Mouse (Mus musculus) stomach, embryonic 15.5 days (tissue): ENCODE measurements around the gene Soga1. TPM values are rescaled to one million over a fixed set of nuclear protein-coding genes. Genes with fewer than 3 reads are reported as not detected.
A peak's percentile ranks its signal among the peaks of the same experiment; 100 is the strongest.

Experiments used
- ATAC-seq: fragments of 200-750 bp; cut with Nextera tagmentation; 2 replicates; pipeline ENCODE4 v1.8.0; 2017; ENCODE audit warnings: low read depth, moderate number of reproducible peaks, moderate TSS enrichment; ENCODE audit not compliant: insufficient read depth, low FRiP score
- H3K27ac ChIP-seq: fragments of 300-500 bp; sonication (generic); 2 replicates; pipeline ENCODE4 v1.5.1; 2015; ENCODE audit warnings: mild to moderate bottlenecking, inconsistent platforms
- H3K27me3 ChIP-seq: fragments of 300-500 bp; sonication (generic); replicated peaks from 2 replicates; pipeline ENCODE4 v1.6.1; 2015; ENCODE audit warnings: inconsistent platforms
- H3K36me3 ChIP-seq: fragments of 300-500 bp; sonication (generic); 2 replicates; pipeline ENCODE4 v1.6.1; 2015; ENCODE audit warnings: inconsistent platforms
- H3K4me1 ChIP-seq: fragments of 300-500 bp; sonication (generic); 2 replicates; pipeline ENCODE4 v1.6.1; 2015; ENCODE audit warnings: inconsistent platforms
- H3K4me2 ChIP-seq: fragments of 300-500 bp; sonication (generic); 2 replicates; pipeline ENCODE4 v1.6.1; 2015; ENCODE audit warnings: mild to moderate bottlenecking, inconsistent platforms
- H3K4me3 ChIP-seq: fragments of 300-500 bp; sonication (generic); replicated peaks from 2 replicates; pipeline ENCODE4 v1.5.1; 2015; ENCODE audit warnings: inconsistent platforms
- H3K9ac ChIP-seq: fragments of 300-500 bp; sonication (generic); 2 replicates; pipeline ENCODE4 v1.6.1; 2015; ENCODE audit warnings: inconsistent platforms
- H3K9me3 ChIP-seq: fragments of 300-500 bp; sonication (generic); 2 replicates; pipeline ENCODE4 v1.6.1; 2016; ENCODE audit warnings: inconsistent platforms
- WGBS: fragments of 180-500 bp; shearing (Covaris S2); methylation state at CpG from one replicate; pipeline ENCODE4 v1.1.7; 2015; 5-methylcytosine and 5-hydroxymethylcytosine counted together
- polyA plus RNA-seq: library from polyadenylated mRNA; unstranded; fragments of >200 nt; fragmentation: Nextera tagmentation; extraction: Ambion mirVana; gene quantifications from 2 replicates; pipeline ENCODE4 v1.2.1, GENCODE M21; 2015

Gene Soga1
- polyA plus RNA-seq, 1 experiment from 2014 or later: 3.6 TPM

- no peaks in the 10 kb centered on the region for H3K9me3 ChIP-seq
- no peak overlapping the region for H3K4me3 ChIP-seq
- peaks cover 25% of the 10 kb centered on the region for H3K36me3 ChIP-seq
- H3K27me3 ChIP-seq: no peaks in the 10 kb centered on the region
- no peak for ATAC-seq
- no peak overlapping the region for H3K27ac ChIP-seq
- no peak overlapping the region for H3K9ac ChIP-seq
- no peaks in the 10 kb centered on the region for H3K4me1 ChIP-seq
- WGBS: 94% methylated on average over 2 of the region's 2 CpGs
- H3K4me2 ChIP-seq: no peak overlapping the region
Measured at GRCm38 (mm10) chr2:157045932-157046331, 33.1 kb downstream of the Soga1 start.

GRCm38 (mm10) chr2:157043987-157044386 is 35.1 kb downstream of the Soga1 start:
- no peak overlapping the region for H3K27ac ChIP-seq
- H3K9me3 ChIP-seq: no peaks in the 10 kb centered on the region
- H3K4me1 ChIP-seq: no peaks in the 10 kb centered on the region
- H3K4me2 ChIP-seq: no peak overlapping the region
- H3K27me3 ChIP-seq: no peaks in the 10 kb centered on the region
- peaks cover 42% of the 10 kb centered on the region for H3K36me3 ChIP-seq
- no peak overlapping the region for H3K9ac ChIP-seq
- H3K4me3 ChIP-seq: no peak overlapping the region
- no peak for ATAC-seq

- WGBS: 91% methylated on average over 8 of the region's 8 CpGs
- no peak overlapping the region for H3K4me3 ChIP-seq
- no peak for ATAC-seq
- H3K36me3 ChIP-seq: peaks cover 42% of the 10 kb centered on the region
- no peak overlapping the region for H3K9ac ChIP-seq
- no peaks in the 10 kb centered on the region for H3K9me3 ChIP-seq
- H3K27ac ChIP-seq: no peak overlapping the region
- H3K4me1 ChIP-seq: no peaks in the 10 kb centered on the region
- H3K4me2 ChIP-seq: no peak overlapping the region
- H3K27me3 ChIP-seq: no peaks in the 10 kb centered on the region
Measured at GRCm38 (mm10) chr2:157043556-157043955, 35.5 kb downstream of the Soga1 start.

GRCm38 (mm10) chr2:157041421-157041820 is 37.6 kb downstream of the Soga1 start:
- 83% methylated on average over 7 of the region's 7 CpGs for WGBS
- ATAC-seq: no peak

GRCm38 (mm10) chr2:157040649-157041046 is 38.4 kb downstream of the Soga1 start:
- Histone ChIP-seq H3K36me3 (peaks cover 32% of the 10 kb centered on the region), H3K27me3 (no peaks in the 10 kb centered on the region), H3K9ac (no peak overlapping the region), H3K9me3 (no peaks in the 10 kb centered on the region), H3K4me1 (no peaks in the 10 kb centered on the region), H3K27ac (no peak overlapping the region), H3K4me3 (no peak overlapping the region), H3K4me2 (no peak overlapping the region)
- no peak for ATAC-seq
- WGBS: 81% methylated on average over 17 of the region's 17 CpGs

More at GRCm38 (mm10) chr2:157041421-157041820, 37.6 kb downstream of the Soga1 start:
- no peak overlapping the region for H3K9ac ChIP-seq
- H3K27ac ChIP-seq: no peak overlapping the region
- no peaks in the 10 kb centered on the region for H3K4me1 ChIP-seq
- H3K4me2 ChIP-seq: no peak overlapping the region
- no peak overlapping the region for H3K4me3 ChIP-seq
- no peaks in the 10 kb centered on the region for H3K27me3 ChIP-seq
- H3K9me3 ChIP-seq: no peaks in the 10 kb centered on the region
- peaks cover 38% of the 10 kb centered on the region for H3K36me3 ChIP-seq

- Histone ChIP-seq H3K27me3 (no peaks in the 10 kb centered on the region), H3K9me3 (no peaks in the 10 kb centered on the region), H3K9ac (no peak overlapping the region), H3K36me3 (peaks cover 29% of the 10 kb centered on the region), H3K27ac (no peak overlapping the region), H3K4me1 (no peaks in the 10 kb centered on the region), H3K4me3 (no peak overlapping the region), H3K4me2 (no peak overlapping the region)
- ATAC-seq: peak; percentile 45
- 81% methylated on average over 50 of the region's 50 CpGs for WGBS
Measured at GRCm38 (mm10) chr2:157039900-157040648, 39.0 kb downstream of the Soga1 start.

GRCm38 (mm10) chr2:157037303-157037702 is 41.8 kb downstream of the Soga1 start:
- no peaks in the 10 kb centered on the region for H3K4me1 ChIP-seq
- WGBS: 91% methylated on average over 9 of the region's 9 CpGs
- no peak overlapping the region for H3K9ac ChIP-seq
- H3K9me3 ChIP-seq: no peaks in the 10 kb centered on the region
- H3K27ac ChIP-seq: no peak overlapping the region
- no peak overlapping the region for H3K4me2 ChIP-seq
- no peak for ATAC-seq
- peaks cover 45% of the 10 kb centered on the region for H3K36me3 ChIP-seq
- no peaks in the 10 kb centered on the region for H3K27me3 ChIP-seq
- no peak overlapping the region for H3K4me3 ChIP-seq

- Histone ChIP-seq H3K9ac (no peak overlapping the region), H3K27ac (no peak overlapping the region), H3K4me3 (no peak overlapping the region), H3K4me1 (no peaks in the 10 kb centered on the region), H3K4me2 (no peak overlapping the region), H3K36me3 (peaks cover 40% of the 10 kb centered on the region), H3K27me3 (no peaks in the 10 kb centered on the region), H3K9me3 (no peaks in the 10 kb centered on the region)
- 87% methylated on average over 8 of the region's 8 CpGs for WGBS
- ATAC-seq: no peak
Measured at GRCm38 (mm10) chr2:157036400-157036799, 42.7 kb downstream of the Soga1 start.

GRCm38 (mm10) chr2:157035371-157035770 is 43.7 kb downstream of the Soga1 start:
- 91% methylated on average over 7 of the region's 7 CpGs for WGBS
- Histone ChIP-seq H3K4me3 (no peak overlapping the region), H3K9me3 (no peaks in the 10 kb centered on the region), H3K27me3 (no peaks in the 10 kb centered on the region), H3K4me2 (no peak overlapping the region), H3K27ac (no peak overlapping the region), H3K4me1 (no peaks in the 10 kb centered on the region), H3K36me3 (peaks cover 35% of the 10 kb centered on the region), H3K9ac (no peak overlapping the region)
- ATAC-seq: no peak

- Histone ChIP-seq H3K36me3 (peaks cover 64% of the 10 kb centered on the region), H3K4me2 (no peak overlapping the region), H3K27ac (no peak overlapping the region), H3K27me3 (no peaks in the 10 kb centered on the region), H3K4me3 (no peak overlapping the region), H3K9me3 (no peaks in the 10 kb centered on the region), H3K9ac (no peak overlapping the region), H3K4me1 (no peaks in the 10 kb centered on the region)
- 41% methylated on average over 9 of the region's 9 CpGs for WGBS
- no peak for ATAC-seq
Measured at GRCm38 (mm10) chr2:157030804-157031203, 48.2 kb downstream of the Soga1 start.

- Histone ChIP-seq H3K9me3 (no peaks in the 10 kb centered on the region), H3K9ac (no peak overlapping the region), H3K4me3 (no peak overlapping the region), H3K27ac (no peak overlapping the region), H3K4me2 (no peak overlapping the region), H3K4me1 (no peaks in the 10 kb centered on the region), H3K27me3 (no peaks in the 10 kb centered on the region), H3K36me3 (peaks cover 70% of the 10 kb centered on the region)
- 93% methylated on average over 4 of the region's 4 CpGs for WGBS
- no peak for ATAC-seq
Measured at GRCm38 (mm10) chr2:157028261-157028660, 50.8 kb downstream of the Soga1 start.

- no peaks in the 10 kb centered on the region for H3K4me1 ChIP-seq
- no peaks in the 10 kb centered on the region for H3K9me3 ChIP-seq
- H3K4me3 ChIP-seq: no peak overlapping the region
- H3K27me3 ChIP-seq: no peaks in the 10 kb centered on the region
- 81% methylated on average over 21 of the region's 21 CpGs for WGBS
- H3K27ac ChIP-seq: no peak overlapping the region
- ATAC-seq: peak; percentile 74; the same call in 1 of the 2 replicates
- no peak overlapping the region for H3K4me2 ChIP-seq
- H3K36me3 ChIP-seq: peaks cover 73% of the 10 kb centered on the region
- H3K9ac ChIP-seq: no peak overlapping the region
Measured at GRCm38 (mm10) chr2:157027106-157028008, 51.7 kb downstream of the Soga1 start.
